Mouse (Mus musculus): Measurements from ENCODE around the gene Pi4k2a. TPM values are rescaled to one million over a fixed set of nuclear protein-coding genes. Genes with fewer than 3 reads are reported as not detected.

Pi4k2a gene
- 10.5 and 11.1 TPM in 2 replicates for polyA plus RNA-seq (2015; fragmentation: Nextera tagmentation; extraction: Ambion mirVana)

DNA sequence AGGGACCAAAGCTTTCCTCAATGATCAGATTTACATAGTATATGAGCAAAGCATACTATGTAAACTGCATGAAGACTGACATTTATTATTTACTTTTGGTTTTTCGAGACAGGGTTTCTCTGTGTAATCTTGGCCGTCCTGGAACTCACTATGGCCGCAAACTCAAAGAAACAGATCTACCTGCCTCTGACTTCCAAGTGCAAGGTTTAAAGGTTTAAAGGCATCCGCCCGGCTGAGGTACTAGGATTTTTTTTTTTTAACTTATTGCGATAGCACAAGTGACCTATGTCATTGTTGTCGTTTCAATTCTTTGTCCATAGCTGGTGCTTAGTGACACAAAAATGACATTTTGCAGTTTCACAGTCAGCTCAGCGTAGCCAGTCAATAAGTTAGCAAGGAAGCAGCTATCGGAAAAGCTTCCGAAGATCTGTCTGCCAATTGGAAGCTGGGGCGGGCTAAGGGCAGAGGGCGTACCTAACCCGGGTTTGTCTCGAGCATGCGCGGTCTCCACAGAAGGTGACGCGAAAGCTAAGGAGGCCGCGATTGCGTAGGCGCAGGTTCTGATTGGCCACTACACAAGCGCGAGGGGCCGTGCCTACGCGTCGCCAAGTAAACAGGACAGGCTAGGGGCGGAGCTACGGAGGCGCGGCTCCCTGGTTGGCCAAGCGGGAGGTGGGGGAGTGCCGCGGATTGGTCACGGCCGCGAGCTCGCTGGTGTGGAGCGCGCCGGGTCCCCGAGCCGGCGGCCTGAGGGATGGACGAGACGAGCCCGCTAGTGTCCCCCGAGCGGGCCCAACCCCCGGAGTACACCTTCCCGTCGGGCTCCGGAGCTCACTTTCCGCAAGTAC lies at the start of gene Pi4k2a:
Pi4k2a (plus strand) TSS at position 723 of the 848 bp plus-strand sequence.
- under 1% methylated on average over 55 of the region's 55 CpGs for WGBS (ENCODE audit: insufficient replicate concordance)
- ATAC-seq (ENCODE audit: insufficient read depth): peak; percentile 98
- H3K4me2 ChIP-seq: peak within 1 kb of the TSS; percentile 90

DNA sequence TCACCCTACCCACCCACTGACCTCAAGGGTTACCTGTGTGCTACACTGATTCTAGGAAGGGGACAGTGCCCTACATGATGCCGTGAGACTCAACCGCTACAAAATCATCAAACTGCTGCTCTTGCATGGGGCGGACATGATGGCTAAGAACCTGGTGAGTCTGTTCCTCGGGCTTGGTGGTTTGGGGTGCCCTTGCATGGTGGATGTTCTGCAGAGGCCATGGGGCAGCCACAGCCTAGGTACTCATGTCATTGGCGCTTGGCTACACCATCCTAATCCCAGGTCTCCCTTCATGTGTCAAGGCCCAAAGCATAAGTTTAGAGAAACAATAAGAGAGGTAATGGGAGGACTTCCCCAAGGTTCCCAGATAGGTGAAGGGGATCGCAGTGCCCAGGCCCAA lies 46.3 kb upstream of the Pi4k2a start:
- peaks cover 18% of the 10 kb centered on the region for H3K27me3 ChIP-seq
- no peaks in the 10 kb centered on the region for H3K36me3 ChIP-seq (replicated peaks)
- 77% methylated on average over 6 of the region's 6 CpGs for WGBS (ENCODE audit: insufficient replicate concordance)
- no peak overlapping the region for H3K4me3 ChIP-seq (replicated peaks)
- no peaks in the 10 kb centered on the region for H3K9me3 ChIP-seq (replicated peaks)
- H3K4me2 ChIP-seq: no peak overlapping the region
- H3K27ac ChIP-seq (replicated peaks): no peak overlapping the region
- ATAC-seq (ENCODE audit: insufficient read depth): no peak
- H3K9ac ChIP-seq: no peak overlapping the region
- H3K4me1 ChIP-seq (replicated peaks): 0 out of 2 replicates have a peak, but pooled peaks cover 5% of the 10 kb centered on the region

More for the DNA sequence above, at the start of gene Pi4k2a:
- Histone ChIP-seq H3K9me3 (replicated peaks) (no peaks in the 10 kb centered on the region), H3K4me3 (replicated peaks) (peak within 1 kb of the TSS; percentile 90), H3K9ac (peak within 1 kb of the TSS; percentile 84), H3K36me3 (replicated peaks) (peaks cover 5% of the 10 kb centered on the region; the same call in 1 of the 2 replicates), H3K27me3 (peaks cover 7% of the 10 kb centered on the region), H3K27ac (replicated peaks) (peak within 1 kb of the TSS; percentile 92), H3K4me1 (replicated peaks) (peaks cover 37% of the 10 kb centered on the region)

DNA sequence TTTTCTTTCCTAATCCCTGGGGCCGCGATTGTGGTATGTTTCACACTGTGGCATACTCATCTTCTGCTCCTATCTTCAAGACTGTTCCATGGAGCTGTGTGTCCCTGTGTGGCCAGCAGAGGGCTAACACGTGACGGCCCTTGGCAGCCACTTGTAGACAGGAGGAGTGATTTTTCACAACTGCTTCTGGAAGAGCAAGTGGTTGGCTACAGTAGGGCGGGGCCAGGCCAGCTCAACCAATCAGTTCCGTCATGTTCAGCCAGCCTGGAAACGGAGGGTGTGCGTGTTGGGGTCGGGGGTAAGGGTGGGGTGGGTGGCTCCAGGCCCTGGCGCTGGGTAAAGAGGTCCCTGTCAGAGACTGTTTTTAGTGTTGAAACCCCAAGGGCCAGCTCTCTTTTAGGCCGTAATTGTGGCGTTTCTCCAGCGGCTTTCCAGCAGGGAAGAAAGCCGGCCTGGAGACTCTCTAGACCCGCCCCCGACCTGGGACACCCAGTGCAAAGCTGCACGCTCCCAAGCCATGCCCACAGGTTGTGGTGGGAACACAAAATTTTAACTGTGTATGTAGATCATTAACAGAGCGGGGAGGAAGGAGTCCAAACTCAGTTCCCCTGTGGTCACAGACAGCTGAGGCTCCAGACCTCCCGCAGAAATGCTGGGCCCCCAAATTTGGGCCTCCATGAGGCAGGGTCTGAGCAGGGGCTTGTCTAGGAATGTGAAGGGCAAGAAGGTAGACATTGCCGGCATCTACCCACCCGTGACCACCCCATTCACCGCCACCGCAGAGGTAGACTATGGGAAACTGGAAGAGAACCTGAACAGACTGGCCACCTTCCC lies 44.8 kb upstream of the Pi4k2a start, which contains the start of gene Hoga1:
Hoga1 (plus strand) TSS at position 342 of the 834 bp plus-strand sequence.
- Histone ChIP-seq H3K27ac (replicated peaks) (peak within 1 kb of the TSS; percentile 72), H3K4me3 (replicated peaks) (peak within 1 kb of the TSS; percentile 47), H3K4me1 (replicated peaks) (0 out of 2 replicates have a peak, but pooled peaks cover 5% of the 10 kb centered on the region), H3K9ac (peak within 1 kb of the TSS; percentile 45), H3K27me3 (peaks cover 4% of the 10 kb centered on the region; the same call in 1 of the 2 replicates), H3K9me3 (replicated peaks) (no peaks in the 10 kb centered on the region), H3K36me3 (replicated peaks) (no peaks in the 10 kb centered on the region), H3K4me2 (peak within 1 kb of the TSS; percentile 62)
- 17% methylated on average over 23 of the region's 23 CpGs for WGBS (ENCODE audit: insufficient replicate concordance)
- peak; percentile 85 for ATAC-seq (ENCODE audit: insufficient read depth)

DNA sequence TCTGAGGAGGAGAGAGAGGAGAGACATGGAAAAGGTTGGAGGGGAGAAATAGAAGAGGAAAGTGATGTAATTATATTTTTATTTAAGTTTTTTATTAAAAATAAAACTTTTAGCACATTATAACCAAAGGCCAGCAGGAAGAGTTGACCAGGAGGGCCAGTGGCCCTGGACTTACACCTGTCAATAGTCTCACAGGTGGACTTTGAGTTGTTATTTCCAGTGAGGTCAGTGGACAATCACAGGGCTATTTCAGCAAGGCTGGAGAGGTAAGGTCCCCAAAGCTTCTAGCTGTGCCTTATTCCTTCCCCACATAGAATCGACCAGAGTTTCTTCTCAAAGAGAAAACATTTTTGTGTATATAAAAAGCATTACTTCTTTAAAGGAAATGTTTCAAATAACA lies 40.0 kb upstream of the Pi4k2a start:
- H3K36me3 ChIP-seq (replicated peaks): no peaks in the 10 kb centered on the region
- H3K9me3 ChIP-seq (replicated peaks): no peaks in the 10 kb centered on the region
- no peaks in the 10 kb centered on the region for H3K27me3 ChIP-seq
- no peak for ATAC-seq (ENCODE audit: insufficient read depth)
- H3K4me2 ChIP-seq: no peak overlapping the region
- H3K9ac ChIP-seq: no peak overlapping the region
- peak overlapping the region; percentile 46 for H3K27ac ChIP-seq (replicated peaks)
- WGBS (ENCODE audit: insufficient replicate concordance): 37% methylated on average over 1 of the region's 1 CpGs
- H3K4me3 ChIP-seq (replicated peaks): no peak overlapping the region
- no peaks in the 10 kb centered on the region for H3K4me1 ChIP-seq (replicated peaks)

DNA sequence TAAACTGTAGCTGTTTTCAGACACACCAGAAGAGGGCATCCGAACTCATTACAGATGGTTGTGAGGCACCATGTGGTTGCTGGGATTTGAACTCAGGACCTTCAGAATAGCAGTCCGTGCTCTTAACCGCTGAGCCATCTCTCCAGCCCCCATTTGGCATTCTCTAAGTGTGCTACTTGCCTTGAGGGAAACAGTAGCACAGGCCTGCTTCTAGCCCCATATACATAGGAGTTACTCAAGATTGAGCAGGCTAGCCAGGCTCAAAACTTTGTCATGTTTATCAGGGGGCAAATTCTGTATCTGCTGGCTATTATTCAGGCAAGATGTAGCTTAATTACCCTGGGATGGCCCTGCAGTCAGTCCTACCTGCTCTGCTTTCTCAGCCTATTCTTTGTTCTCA lies 38.9 kb upstream of the Pi4k2a start:
- Histone ChIP-seq H3K27ac (replicated peaks) (no peak overlapping the region), H3K4me3 (replicated peaks) (no peak overlapping the region), H3K4me2 (no peak overlapping the region), H3K36me3 (replicated peaks) (no peaks in the 10 kb centered on the region), H3K9ac (no peak overlapping the region), H3K27me3 (no peaks in the 10 kb centered on the region), H3K4me1 (replicated peaks) (no peaks in the 10 kb centered on the region), H3K9me3 (replicated peaks) (no peaks in the 10 kb centered on the region)
- no peak for ATAC-seq (ENCODE audit: insufficient read depth)
- WGBS (ENCODE audit: insufficient replicate concordance): 67% methylated on average over 3 of the region's 3 CpGs

DNA sequence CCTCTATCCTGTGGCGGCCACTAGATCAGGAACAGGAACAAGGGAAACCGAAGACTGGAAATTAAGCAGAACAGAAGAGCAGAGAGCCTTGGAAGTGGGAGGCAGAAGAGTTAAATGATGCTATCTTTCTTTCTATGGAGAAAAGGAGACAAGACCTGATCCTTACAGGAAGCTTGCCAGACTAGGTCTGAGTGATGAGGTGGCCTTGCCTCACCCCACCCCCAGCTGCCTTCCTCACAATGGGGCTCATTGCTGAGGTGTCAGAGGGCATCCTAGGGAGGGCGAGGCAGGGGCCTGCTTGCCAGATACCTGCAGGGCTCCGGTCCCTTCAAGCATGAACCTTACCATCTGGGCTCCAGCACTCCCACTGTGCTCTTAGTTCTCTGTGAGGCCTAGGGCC lies 38.3 kb upstream of the Pi4k2a start, which contains the start of gene 4933411K16Rik:
4933411K16Rik (plus strand) TSS at position 301 of the 400 bp plus-strand sequence.
- Histone ChIP-seq H3K9ac (no peak within 1 kb of the TSS), H3K27me3 (no peaks in the 10 kb centered on the region), H3K9me3 (replicated peaks) (no peaks in the 10 kb centered on the region), H3K4me2 (no peak within 1 kb of the TSS), H3K36me3 (replicated peaks) (no peaks in the 10 kb centered on the region), H3K4me3 (replicated peaks) (no peak within 1 kb of the TSS), H3K27ac (replicated peaks) (no peak within 1 kb of the TSS), H3K4me1 (replicated peaks) (no peaks in the 10 kb centered on the region)
- WGBS (ENCODE audit: insufficient replicate concordance): 62% methylated on average over 4 of the region's 4 CpGs
- no peak for ATAC-seq (ENCODE audit: insufficient read depth)

DNA sequence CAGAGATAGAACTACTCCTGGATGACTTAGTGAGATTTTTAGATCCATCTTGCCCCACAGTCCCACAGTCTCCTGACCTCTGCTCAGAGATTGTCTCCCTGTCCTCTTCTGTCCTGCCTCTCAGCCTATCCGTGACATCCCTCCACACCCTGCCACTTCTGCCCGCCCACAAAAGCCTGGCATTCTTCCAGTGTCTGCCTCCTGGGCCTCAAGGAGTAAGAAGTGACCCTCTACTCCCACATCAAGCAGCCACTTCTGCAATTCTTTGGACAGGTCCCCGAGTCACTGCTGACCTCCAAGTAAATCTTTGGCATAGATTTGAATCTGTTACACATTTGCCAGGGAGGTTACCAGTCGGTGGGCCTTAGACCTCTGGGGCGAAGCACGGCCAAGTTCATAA lies 36.0 kb upstream of the Pi4k2a start:
- Histone ChIP-seq H3K4me1 (replicated peaks) (no peaks in the 10 kb centered on the region), H3K9ac (no peak overlapping the region), H3K27ac (replicated peaks) (no peak overlapping the region), H3K4me2 (no peak overlapping the region), H3K27me3 (no peaks in the 10 kb centered on the region), H3K4me3 (replicated peaks) (no peak overlapping the region), H3K36me3 (replicated peaks) (no peaks in the 10 kb centered on the region), H3K9me3 (replicated peaks) (no peaks in the 10 kb centered on the region)
- 55% methylated on average over 6 of the region's 6 CpGs for WGBS (ENCODE audit: insufficient replicate concordance)
- no peak for ATAC-seq (ENCODE audit: insufficient read depth)

DNA sequence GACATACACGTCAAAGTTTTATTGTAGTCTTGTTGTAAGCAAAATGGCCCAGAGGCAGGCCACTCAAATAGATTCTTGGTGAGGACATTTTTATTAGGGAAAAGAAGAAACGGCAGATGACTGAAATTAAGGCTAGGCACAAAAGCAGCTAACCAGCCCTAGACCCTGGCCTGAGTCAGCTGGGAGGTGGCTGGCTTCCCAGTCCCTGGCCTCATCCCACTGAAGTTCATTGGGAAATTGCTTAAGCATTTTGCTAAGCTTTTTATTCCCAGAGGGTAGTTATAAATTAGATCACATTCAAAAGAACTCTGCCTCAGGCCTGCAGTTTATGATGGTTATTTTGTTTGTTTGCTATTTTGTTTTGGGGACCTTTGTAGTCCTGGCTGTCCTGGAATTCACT lies 34.4 kb upstream of the Pi4k2a start:
- Histone ChIP-seq H3K9me3 (replicated peaks) (no peaks in the 10 kb centered on the region), H3K27ac (replicated peaks) (no peak overlapping the region), H3K9ac (no peak overlapping the region), H3K4me2 (no peak overlapping the region), H3K36me3 (replicated peaks) (no peaks in the 10 kb centered on the region), H3K4me1 (replicated peaks) (peaks cover under 1% of the 10 kb centered on the region), H3K27me3 (no peaks in the 10 kb centered on the region), H3K4me3 (replicated peaks) (no peak overlapping the region)
- WGBS (ENCODE audit: insufficient replicate concordance): 55% methylated on average over 2 of the region's 2 CpGs
- ATAC-seq (ENCODE audit: insufficient read depth): no peak

DNA sequence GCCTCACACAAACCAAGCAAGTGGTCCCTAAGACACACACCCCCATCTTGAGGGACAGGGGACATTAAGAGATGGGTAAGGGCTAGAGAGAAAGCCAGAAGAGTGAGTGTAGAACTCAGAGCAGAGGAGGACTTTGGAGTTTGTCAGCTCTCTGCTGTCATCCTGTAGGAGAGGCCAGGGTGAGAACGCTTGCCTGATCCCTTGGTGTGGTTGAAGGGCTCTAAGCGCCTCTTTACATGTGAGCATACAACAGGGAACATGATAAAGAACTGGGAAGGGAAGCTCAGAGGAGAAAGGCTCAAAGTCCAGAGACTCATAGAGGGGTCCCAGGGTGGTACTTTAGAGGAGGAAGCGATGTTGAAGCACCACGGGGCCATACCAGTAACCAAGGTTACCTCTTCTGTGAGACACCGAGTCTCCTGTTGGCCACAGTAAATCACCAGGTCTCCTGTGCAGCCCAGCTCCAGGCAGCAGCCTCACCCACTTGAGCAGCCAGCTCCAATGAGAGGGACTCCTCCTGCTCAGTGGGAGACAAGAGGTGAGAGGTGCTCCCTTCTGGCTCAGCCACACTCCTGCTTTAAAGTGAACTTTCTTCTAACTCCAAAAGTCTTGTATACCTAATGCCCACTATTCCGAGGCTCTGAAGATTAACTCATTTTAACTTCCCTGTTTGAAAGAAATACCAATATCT lies 33.4 kb upstream of the Pi4k2a start:
- 53% methylated on average over 6 of the region's 6 CpGs for WGBS (ENCODE audit: insufficient replicate concordance)
- H3K4me3 ChIP-seq (replicated peaks): no peak overlapping the region
- no peak overlapping the region for H3K27ac ChIP-seq (replicated peaks)
- no peak overlapping the region for H3K4me2 ChIP-seq
- H3K9me3 ChIP-seq (replicated peaks): no peaks in the 10 kb centered on the region
- no peaks in the 10 kb centered on the region for H3K27me3 ChIP-seq
- peaks cover 5% of the 10 kb centered on the region for H3K4me1 ChIP-seq (replicated peaks)
- H3K9ac ChIP-seq: no peak overlapping the region
- H3K36me3 ChIP-seq (replicated peaks): no peaks in the 10 kb centered on the region
- ATAC-seq (ENCODE audit: insufficient read depth): no peak

DNA sequence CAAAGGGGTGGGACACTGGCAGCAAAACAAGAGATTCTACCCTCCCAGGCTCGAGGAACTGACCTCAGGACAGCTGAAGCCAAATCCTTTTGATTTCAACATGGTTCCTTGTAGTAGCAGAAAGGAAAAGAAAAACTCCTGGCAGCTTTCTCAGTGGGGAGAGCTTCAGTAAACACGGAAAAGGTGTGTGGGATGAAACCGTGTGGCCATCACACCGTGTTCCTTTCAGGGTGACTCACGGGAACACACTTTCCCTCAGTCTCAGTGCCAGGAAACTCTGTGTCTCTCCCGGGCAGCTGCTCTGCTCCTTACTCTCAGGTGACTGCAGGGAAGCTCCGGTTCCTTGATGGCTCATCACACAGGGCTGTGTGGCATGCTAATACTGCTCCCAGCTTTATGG lies 31.8 kb upstream of the Pi4k2a start:
- no peaks in the 10 kb centered on the region for H3K27me3 ChIP-seq
- 0 out of 2 replicates have a peak, but pooled peaks cover 4% of the 10 kb centered on the region for H3K36me3 ChIP-seq (replicated peaks)
- no peaks in the 10 kb centered on the region for H3K9me3 ChIP-seq (replicated peaks)
- WGBS (ENCODE audit: insufficient replicate concordance): 52% methylated on average over 7 of the region's 7 CpGs
- no peak for ATAC-seq (ENCODE audit: insufficient read depth)
- no peak overlapping the region for H3K4me3 ChIP-seq (replicated peaks)
- no peak overlapping the region for H3K9ac ChIP-seq
- H3K4me1 ChIP-seq (replicated peaks): peaks cover 5% of the 10 kb centered on the region
- no peak overlapping the region for H3K27ac ChIP-seq (replicated peaks)
- no peak overlapping the region for H3K4me2 ChIP-seq
